14 mouse cellular contexts compared by ENCODE assay signal in the genomic region with DNA sequence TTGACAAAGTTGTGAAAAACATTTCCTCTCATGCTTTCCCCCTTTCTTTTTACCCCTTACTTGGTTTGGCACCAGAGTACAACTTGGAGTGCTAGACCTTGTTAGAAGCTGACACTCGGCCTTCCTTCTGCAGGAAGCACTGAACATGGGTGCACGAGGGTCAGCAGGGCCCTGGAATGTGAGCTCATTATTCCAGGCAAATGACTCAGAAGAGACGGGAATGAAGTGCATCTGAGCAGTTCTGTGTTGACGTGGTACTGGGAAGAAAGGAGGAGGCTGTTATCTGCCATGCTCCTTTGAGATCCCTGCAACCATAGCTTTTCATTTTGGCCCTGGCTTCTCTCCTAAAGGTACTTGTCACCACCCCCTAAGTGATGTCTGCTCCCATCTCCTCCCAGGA.
"Had no signal": no experiment of that assay in that cellular context is flagged by ENCODE, and none has a peak within 500 bp of the region (broad histone marks: within the 10 kb centered on the region; RNA-seq: fewer than 3 reads in every experiment).

No protein-coding gene starts in this region.

- H3K27ac ChIP-seq: layer of hippocampus, adult 2 months; limb, embryonic 13.5 days; liver, embryonic 14.5 days; neural tube, embryonic 15.5 days; stomach, embryonic 15.5 days had no signal

- H3K4me1 ChIP-seq: limb, embryonic 13.5 days; neural tube, embryonic 15.5 days; stomach, embryonic 15.5 days had no signal

- H3K27me3 ChIP-seq: limb, embryonic 13.5 days; neural tube, embryonic 15.5 days; stomach, embryonic 15.5 days had no signal

- H3K9ac ChIP-seq: limb, embryonic 13.5 days; liver, embryonic 14.5 days; neural tube, embryonic 15.5 days; stomach, embryonic 15.5 days had no signal

- H3K36me3 ChIP-seq: limb, embryonic 13.5 days; neural tube, embryonic 15.5 days; stomach, embryonic 15.5 days had no signal

- H3K9me3 ChIP-seq: limb, embryonic 13.5 days; neural tube, embryonic 15.5 days; stomach, embryonic 15.5 days had no signal

- H3K4me3 ChIP-seq: layer of hippocampus, adult 2 months; limb, embryonic 13.5 days; myocyte; neural tube, embryonic 15.5 days; stomach, embryonic 15.5 days had no signal

- DNase-seq: kidney, adult 9 months; kidney, postnatal 4 days; left cerebral cortex, postnatal 4 days; lung, adult 18-20 months; lung, postnatal 14 days; midbrain, embryonic 14.5 days; thymus, adult 2 months; thymus, postnatal 25 days had no signal

- H3K4me2 ChIP-seq: limb, embryonic 13.5 days; neural tube, embryonic 15.5 days; stomach, embryonic 15.5 days had no signal
